Mouse (Mus musculus) limb, embryonic 14.5 days (tissue): ENCODE measurements at regions not wholly inside any gene's neighbourhood (a gene's known extent, or its start where the extent isn't known, plus 50 kb on each side); places are given as distances from the start of the nearest gene placed in this dataset.
"Not testable (repeated sequence)": the region's sequence is repeated elsewhere in the genome, so short reads cannot be mapped to it uniquely, and the experiment has no call there.

Source experiments
- ATAC-seq: fragments of 200-750 bp; cut with Nextera tagmentation; 2 replicates; pipeline ENCODE4 v1.8.0; 2017; ENCODE audit warnings: low read depth, moderate number of reproducible peaks, moderate TSS enrichment; ENCODE audit not compliant: low FRiP score
- DNase-seq: peaks from one replicate; pipeline ENCODE4 v3.0.0-alpha.2; 2015; ENCODE audit warnings: low spot score
- H3K27ac ChIP-seq: fragments of 300-500 bp; sonication (generic); replicated peaks from 2 replicates; pipeline ENCODE4 v1.5.1; 2014; ENCODE audit warnings: low read depth, mild to moderate bottlenecking, low read length, moderate library complexity, mixed read lengths
- H3K27me3 ChIP-seq: fragments of 300-500 bp; sonication (generic); 2 replicates; pipeline ENCODE4 v1.6.1; 2014; ENCODE audit warnings: low read length, mixed read lengths; ENCODE audit not compliant: control insufficient read depth, insufficient read depth
- H3K36me3 ChIP-seq: fragments of 300-500 bp; sonication (generic); 2 replicates; pipeline ENCODE4 v1.6.1; 2014; ENCODE audit warnings: mild to moderate bottlenecking, low read length, moderate library complexity, mixed read lengths; ENCODE audit not compliant: control insufficient read depth, insufficient read depth
- H3K4me1 ChIP-seq: fragments of 300-500 bp; sonication (generic); 2 replicates; pipeline ENCODE4 v1.6.1; 2014; ENCODE audit warnings: antibody characterized with exemption, low read length, mixed read lengths; ENCODE audit not compliant: control insufficient read depth, insufficient read depth
- H3K4me2 ChIP-seq: fragments of 300-500 bp; sonication (generic); replicated peaks from 2 replicates; pipeline ENCODE4 v1.6.1; 2014; ENCODE audit warnings: low read depth, mild to moderate bottlenecking, low read length, moderate library complexity; ENCODE audit not compliant: severe bottlenecking
- H3K4me3 ChIP-seq: fragments of 300-500 bp; sonication (generic); replicated peaks from 2 replicates; pipeline ENCODE4 v1.5.1; 2014; ENCODE audit warnings: low read length
- H3K9ac ChIP-seq: fragments of 300-500 bp; sonication (generic); 2 replicates; pipeline ENCODE4 v1.6.1; 2014; ENCODE audit warnings: mild to moderate bottlenecking, low read depth, low read length, moderate library complexity; ENCODE audit not compliant: severe bottlenecking
- H3K9me3 ChIP-seq: fragments of 300-500 bp; sonication (generic); 2 replicates; pipeline ENCODE4 v1.6.1; 2016; ENCODE audit warnings: low read length; ENCODE audit not compliant: control insufficient read depth
- POLR2A ChIP-seq: fragments of 200-500 bp; IDR thresholded peaks from 2 replicates; pipeline ENCODE4 v1.8.0; 2012; ENCODE audit warnings: inconsistent platforms, mild to moderate bottlenecking, moderate library complexity, borderline replicate concordance; ENCODE audit not compliant: insufficient read depth, insufficient read length; ENCODE audit errors: extremely low read depth
- WGBS: fragments of 180-500 bp; shearing (Covaris S2); extraction: QIAGEN DNeasy Blood & Tissue Kit; methylation state at CpG from one replicate; pipeline ENCODE4 v1.1.7; 2014; 5-methylcytosine and 5-hydroxymethylcytosine counted together

- not testable (repeated sequence) for H3K36me3 ChIP-seq, H3K9ac ChIP-seq, H3K4me2 ChIP-seq, H3K9me3 ChIP-seq, ATAC-seq, H3K27me3 ChIP-seq, H3K4me3 ChIP-seq, H3K27ac ChIP-seq, H3K4me1 ChIP-seq, DNase-seq
- WGBS = 69% methylated on average over 2 of the region's 2 CpGs
Measured at GRCm38 (mm10) chr14:14478159-14478558, 77.1 kb downstream of the Olfr721-ps1 start.

DNA sequence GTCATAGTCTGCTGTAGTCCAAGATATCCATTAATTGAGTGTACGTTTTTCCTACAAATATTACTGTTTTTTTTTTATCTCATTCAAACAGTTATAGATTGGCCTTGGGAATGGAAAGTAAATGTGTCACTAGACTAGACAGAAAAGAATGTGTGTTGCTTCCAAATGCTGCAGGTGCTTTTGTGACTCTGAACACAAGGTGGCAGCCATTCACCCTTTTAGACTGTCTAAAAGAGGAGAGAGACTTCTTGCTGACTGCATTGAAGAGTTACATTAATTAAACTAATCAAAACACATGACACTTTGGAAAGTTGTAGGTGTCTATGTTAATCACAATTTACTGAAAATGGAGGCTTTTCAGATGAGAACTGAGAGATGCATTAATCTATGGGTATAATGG is 80.7 kb downstream of the Olfr721-ps1 start:
- Histone ChIP-seq H3K9ac (no peak overlapping the region), H3K36me3 (no peaks in the 10 kb centered on the region), H3K4me1 (no peaks in the 10 kb centered on the region), H3K4me2 (no peak overlapping the region), H3K27me3 (no peaks in the 10 kb centered on the region), H3K9me3 (no peaks in the 10 kb centered on the region), H3K27ac (no peak overlapping the region), H3K4me3 (no peak overlapping the region)
- no peak for ATAC-seq
- no peak for TF ChIP-seq POLR2A
- DNase-seq = peak; percentile 11
- 67% methylated on average over 1 of the region's 1 CpGs for WGBS

GRCm38 (mm10) chr14:14486356-14486755 is 85.3 kb downstream of the Olfr721-ps1 start:
- Histone ChIP-seq H3K9ac (no peak overlapping the region), H3K4me3 (no peak overlapping the region), H3K27me3 (no peaks in the 10 kb centered on the region), H3K4me1 (no peaks in the 10 kb centered on the region), H3K9me3 (no peaks in the 10 kb centered on the region), H3K27ac (no peak overlapping the region), H3K36me3 (no peaks in the 10 kb centered on the region), H3K4me2 (no peak overlapping the region)
- ATAC-seq (no peak), DNase-seq (no peak)
- no peak for TF ChIP-seq POLR2A
- 93% methylated on average over 1 of the region's 1 CpGs for WGBS

DNA sequence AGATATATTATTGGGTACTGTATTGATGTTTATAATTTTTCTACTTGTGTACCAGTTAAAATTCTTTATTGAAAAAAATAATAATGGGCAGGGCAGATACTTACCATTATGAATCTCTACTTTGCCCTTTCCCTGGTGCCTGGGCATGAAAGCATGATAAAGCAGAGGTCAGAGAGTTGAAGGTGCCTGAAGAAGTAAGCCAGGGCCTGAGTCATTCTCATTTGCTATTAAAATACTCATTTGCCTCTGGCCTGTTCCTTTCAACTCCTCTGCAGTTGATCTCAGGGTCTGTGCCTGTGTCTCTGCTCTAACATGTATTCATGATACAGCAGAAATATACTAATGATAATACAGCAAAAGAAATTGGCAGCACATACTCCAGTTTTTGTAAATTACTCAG is 89.4 kb downstream of the Olfr721-ps1 start:
- DNase-seq (no peak), ATAC-seq (no peak)
- Histone ChIP-seq H3K9me3 (no peaks in the 10 kb centered on the region), H3K4me1 (no peaks in the 10 kb centered on the region), H3K27me3 (no peaks in the 10 kb centered on the region), H3K4me2 (no peak overlapping the region), H3K27ac (no peak overlapping the region), H3K4me3 (no peak overlapping the region), H3K36me3 (no peaks in the 10 kb centered on the region), H3K9ac (no peak overlapping the region)
- TF ChIP-seq POLR2A = no peak

DNA sequence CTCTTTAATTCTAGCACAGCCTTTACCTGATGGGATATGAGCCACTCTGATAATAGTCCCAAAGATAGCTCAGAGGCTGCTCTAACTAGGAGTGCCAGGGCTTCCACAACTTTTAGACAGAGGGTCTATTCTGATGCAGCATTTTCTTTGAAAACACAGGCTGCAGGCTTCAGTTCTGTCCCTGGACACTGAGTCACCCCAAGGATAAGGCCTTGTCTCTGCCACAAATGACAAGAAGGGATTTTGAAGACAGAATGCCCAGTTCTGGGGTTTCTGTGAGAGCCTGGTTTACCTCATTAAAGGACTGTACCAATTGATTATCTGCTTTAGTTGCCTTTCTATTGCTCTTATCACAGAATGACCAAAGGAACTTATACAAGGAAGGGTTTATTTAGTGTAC is 90.9 kb downstream of the Olfr721-ps1 start:
- DNase-seq = no peak
- no peaks in the 10 kb centered on the region for H3K36me3 ChIP-seq
- no peak overlapping the region for H3K27ac ChIP-seq

DNA sequence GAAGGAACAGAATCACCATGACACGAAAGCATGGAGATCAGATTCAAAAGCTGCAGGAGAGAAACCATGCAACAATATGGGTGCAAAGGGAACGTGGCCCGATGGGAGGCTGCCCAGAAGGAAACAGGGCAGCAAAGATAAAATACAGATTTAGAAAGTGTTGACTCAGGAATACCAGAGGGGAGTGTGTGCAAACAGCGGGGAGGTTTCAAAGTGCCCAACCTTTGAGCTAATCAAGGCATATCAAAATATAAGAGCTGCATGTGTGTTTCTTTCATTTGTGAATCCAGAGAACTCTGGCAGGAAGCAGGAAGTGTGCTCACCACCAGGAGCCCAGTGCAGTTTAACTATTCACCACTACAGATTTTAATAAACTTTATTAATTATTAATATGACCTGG is 110.8 kb downstream of the Olfr721-ps1 start:
- 88% methylated on average over 4 of the region's 4 CpGs for WGBS
- no peaks in the 10 kb centered on the region for H3K4me1 ChIP-seq
- H3K27ac ChIP-seq = no peak overlapping the region
- DNase-seq = no peak
- no peak for ATAC-seq
- H3K9ac ChIP-seq = no peak overlapping the region
- TF ChIP-seq POLR2A = no peak
- no peaks in the 10 kb centered on the region for H3K27me3 ChIP-seq
- H3K4me3 ChIP-seq = no peak overlapping the region
- H3K4me2 ChIP-seq = no peak overlapping the region
- H3K9me3 ChIP-seq = no peaks in the 10 kb centered on the region
- H3K36me3 ChIP-seq = no peaks in the 10 kb centered on the region

More for the DNA sequence above, 90.9 kb downstream of the Olfr721-ps1 start:
- Histone ChIP-seq H3K4me1 (no peaks in the 10 kb centered on the region), H3K9ac (no peak overlapping the region), H3K9me3 (no peaks in the 10 kb centered on the region), H3K4me3 (no peak overlapping the region), H3K4me2 (no peak overlapping the region), H3K27me3 (no peaks in the 10 kb centered on the region)
- no peak for ATAC-seq
- no peak for TF ChIP-seq POLR2A
